ENCODE assay signal across 9 mouse cellular contexts in genomic region chr3:97337306-97337705, GRCm38 (mm10). TPM values are rescaled to one million over a fixed set of nuclear protein-coding genes. Genes with fewer than 3 reads are reported as not detected.
DNase-seq lines count a peak whose midpoint lies in the region; ATAC-seq and TF ChIP-seq lines count a peak whose summit lies in the region.
"Had no signal": no experiment of that assay in that cellular context is flagged by ENCODE, and none has a peak within 500 bp of the region (broad histone marks: within the 10 kb centered on the region; RNA-seq: fewer than 3 reads in every experiment).

No protein-coding gene starts in this region.

- WGBS in stomach, embryonic 15.5 days: 34% methylated on average over 11 of the region's 11 CpGs
- WGBS in hindbrain, postnatal 0 days: 36% methylated on average over 11 of the region's 11 CpGs

- intact Hi-C loops in left cerebral cortex, postnatal 14 days (cut with DNase I): loop anchor here (5.0 to 10.0 kb wide), 5 partner anchors 40 to 400 kb away; partner anchors contain the start of gene Bcl9

- H3K9ac ChIP-seq in stomach, embryonic 15.5 days: no peak overlapping the region
- no peak overlapping the region for H3K9ac ChIP-seq in hindbrain, postnatal 0 days (replicated peaks; ENCODE audit: low read length)
- H3K9ac ChIP-seq: midbrain, embryonic 12.5 days had no signal

- no peak overlapping the region for H3K27ac ChIP-seq in stomach, embryonic 15.5 days
- H3K27ac ChIP-seq in hindbrain, postnatal 0 days: no peak overlapping the region
- H3K27ac ChIP-seq: midbrain, embryonic 12.5 days had no signal

- no peak for TF ChIP-seq CTCF in hindbrain, postnatal 0 days (IDR thresholded peaks at IDR 0.05; ENCODE audit: low read depth)

- peak; percentile 32; the same call in 1 of the 2 replicates for ATAC-seq in stomach, embryonic 15.5 days (ENCODE audit: insufficient read depth, low FRiP score, low read depth)
- ATAC-seq in hindbrain, postnatal 0 days: no peak

- peak; percentile 62 for DNase-seq in adrenal gland, postnatal 14 days
- no peak for DNase-seq in adrenal gland, adult 8-10 months
- peak; percentile 50 to 74 for DNase-seq in urinary bladder, postnatal 4 days (ENCODE audit: low spot score in 2 of 2)
- DNase-seq in urinary bladder, adult 18-20 months (ENCODE audit: low spot score in 2 of 2): no peak
- DNase-seq in left cerebral cortex, postnatal 14 days (ENCODE audit: low spot score in 2 of 2): peak; percentile 55 to 76
- no peak for DNase-seq in natural killer cell, adult 2 months (ENCODE audit: low spot score in 2 of 2)
- DNase-seq in hindbrain, postnatal 0 days (ENCODE audit: low spot score): no peak

- no peaks in the 10 kb centered on the region for H3K27me3 ChIP-seq in stomach, embryonic 15.5 days (replicated peaks)
- no peaks in the 10 kb centered on the region for H3K27me3 ChIP-seq in hindbrain, postnatal 0 days (ENCODE audit: insufficient read depth, low read length)

- no peak overlapping the region for H3K4me3 ChIP-seq in stomach, embryonic 15.5 days (replicated peaks)
- H3K4me3 ChIP-seq in hindbrain, postnatal 0 days (ENCODE audit: low read length): no peak overlapping the region
- H3K4me3 ChIP-seq: midbrain, embryonic 12.5 days had no signal

- H3K36me3 ChIP-seq in stomach, embryonic 15.5 days: no peaks in the 10 kb centered on the region
- H3K36me3 ChIP-seq in hindbrain, postnatal 0 days (ENCODE audit: insufficient read depth, low read length): no peaks in the 10 kb centered on the region
- H3K36me3 ChIP-seq: midbrain, embryonic 12.5 days had no signal

- 0 out of 2 replicates have a peak overlapping the region, but pooled peaks have one; percentile 17 for H3K4me2 ChIP-seq in stomach, embryonic 15.5 days
- H3K4me2 ChIP-seq in hindbrain, postnatal 0 days (ENCODE audit: low read depth, low read length): no peak overlapping the region
- H3K4me2 ChIP-seq: midbrain, embryonic 12.5 days had no signal

- 0 out of 2 replicates have a peak, but pooled peaks cover 8% of the 10 kb centered on the region for H3K4me1 ChIP-seq in stomach, embryonic 15.5 days
- no peaks in the 10 kb centered on the region for H3K4me1 ChIP-seq in hindbrain, postnatal 0 days (ENCODE audit: insufficient read depth, low read length)

- no peaks in the 10 kb centered on the region for H3K9me3 ChIP-seq in stomach, embryonic 15.5 days
- H3K9me3 ChIP-seq in hindbrain, postnatal 0 days (ENCODE audit: low read length): no peaks in the 10 kb centered on the region
- H3K9me3 ChIP-seq: midbrain, embryonic 12.5 days had no signal

RNA-seq across cellular contexts. Expression of gene Bcl9, which starts 39.6 kb away (rescaled TPM):
- total RNA-seq in adrenal gland, postnatal 14 days (2021): 14.7 and 19.2 TPM in 2 replicates
- total RNA-seq in adrenal gland, adult 8-10 months (2022): 10 to 100 TPM; 19.2 to 27.4 (median 25.3) TPM
- total RNA-seq in left cerebral cortex, postnatal 14 days (2021): 10 to 100 TPM; 50.6 to 53.3 TPM
- polyA plus RNA-seq in stomach, embryonic 15.5 days (2015; fragmentation: Nextera tagmentation; extraction: Ambion mirVana): 50.0 and 59.3 TPM in 2 replicates
- 30.3 and 84.8 TPM in 2 replicates for total RNA-seq in hindbrain, postnatal 0 days (2014; rRNA removed)
- 49.9 and 53.8 TPM in 2 replicates for polyA plus RNA-seq in hindbrain, postnatal 0 days (2015; fragmentation: Nextera tagmentation; extraction: Ambion mirVana)

Comparison
In these comparisons a context has a peak if more than half of its experiments do, and no peak if none do; other contexts are left out.
1. DNase-seq: peak in adrenal gland, postnatal 14 days (single experiment), urinary bladder, postnatal 4 days (2 of 2) and left cerebral cortex, postnatal 14 days (2 of 2); none in adrenal gland, adult 8-10 months (single experiment), urinary bladder, adult 18-20 months (0 of 2), natural killer cell, adult 2 months (0 of 2) and hindbrain, postnatal 0 days (single experiment).